Mouse (Mus musculus): ENCODE results near the gene Relt. TPM values are rescaled to one million over a fixed set of nuclear protein-coding genes. Genes with fewer than 3 reads are reported as not detected.

The Relt gene
- 24.8 and 29.2 TPM in 2 replicates for polyA plus RNA-seq (2012; rRNA removed)

- Histone ChIP-seq H3K27ac (ENCODE audit: insufficient read depth, low read length) (no peak within 1 kb of the TSS), H3K27me3 (ENCODE audit: control insufficient read depth, insufficient read depth, low read length) (no peaks in the 10 kb centered on the region)
These were observed at the start of gene Relt for GRCm38 (mm10) chr7:100862828-100863638. Relt (minus strand) TSS chr7:100863446.

GRCm38 (mm10) chr7:100911791-100912190 is 48.5 kb upstream of the Relt start:
- 36% methylated on average over 9 of the region's 9 CpGs for WGBS
- no peak for DNase-seq
- TF ChIP-seq CTCF (IDR thresholded peaks at IDR 0.05; ENCODE audit: borderline replicate concordance, insufficient read depth, low read depth, low read length) (no peak), POLR2A (IDR thresholded peaks at IDR 0.05; ENCODE audit: borderline replicate concordance, insufficient read depth, low read length) (no peak)
- Histone ChIP-seq H3K4me1 (ENCODE audit: control insufficient read depth, insufficient read depth, low read length) (no peaks in the 10 kb centered on the region), H3K27ac (ENCODE audit: insufficient read depth, low read length) (no peak overlapping the region), H3K4me3 (replicated peaks; ENCODE audit: insufficient read depth, low read depth, low read length) (no peak overlapping the region), H3K27me3 (ENCODE audit: control insufficient read depth, insufficient read depth, low read length) (no peaks in the 10 kb centered on the region)

More at GRCm38 (mm10) chr7:100862828-100863638, at the start of gene Relt:
- H3K4me1 ChIP-seq (ENCODE audit: control insufficient read depth, insufficient read depth, low read length): peaks cover 6% of the 10 kb centered on the region; the same call in 1 of the 2 replicates
- peak within 1 kb of the TSS; percentile 55 for H3K4me3 ChIP-seq (replicated peaks; ENCODE audit: insufficient read depth, low read depth, low read length)
- peak; percentile 79 for TF ChIP-seq CTCF (IDR thresholded peaks at IDR 0.05; ENCODE audit: borderline replicate concordance, insufficient read depth, low read depth, low read length)
- TF ChIP-seq POLR2A (IDR thresholded peaks at IDR 0.05; ENCODE audit: borderline replicate concordance, insufficient read depth, low read length): peak; percentile 62; the same call in 1 of the 2 replicates
- under 1% methylated on average over 91 of the region's 91 CpGs for WGBS
- peak; percentile 92 to 95 for DNase-seq

- Histone ChIP-seq H3K4me3 (replicated peaks; ENCODE audit: insufficient read depth, low read depth, low read length) (no peak overlapping the region), H3K27ac (ENCODE audit: insufficient read depth, low read length) (no peak overlapping the region), H3K27me3 (ENCODE audit: control insufficient read depth, insufficient read depth, low read length) (no peaks in the 10 kb centered on the region), H3K4me1 (ENCODE audit: control insufficient read depth, insufficient read depth, low read length) (no peaks in the 10 kb centered on the region)
- no peak for TF ChIP-seq CTCF (IDR thresholded peaks at IDR 0.05; ENCODE audit: borderline replicate concordance, insufficient read depth, low read depth, low read length)
- no peak for TF ChIP-seq POLR2A (IDR thresholded peaks at IDR 0.05; ENCODE audit: borderline replicate concordance, insufficient read depth, low read length)
- 63% methylated on average over 2 of the region's 2 CpGs for WGBS
- DNase-seq: no peak
These were observed 48.1 kb upstream of the Relt start for GRCm38 (mm10) chr7:100911246-100911770.

GRCm38 (mm10) chr7:100908567-100908966 is 45.3 kb upstream of the Relt start:
- no peak for TF ChIP-seq CTCF (IDR thresholded peaks at IDR 0.05; ENCODE audit: borderline replicate concordance, insufficient read depth, low read depth, low read length)
- H3K27ac ChIP-seq (ENCODE audit: insufficient read depth, low read length): no peak overlapping the region

GRCm38 (mm10) chr7:100908061-100908460 is 44.8 kb upstream of the Relt start:
- no peak for DNase-seq
- H3K4me3 ChIP-seq (replicated peaks; ENCODE audit: insufficient read depth, low read depth, low read length): no peak overlapping the region
- H3K27ac ChIP-seq (ENCODE audit: insufficient read depth, low read length): no peak overlapping the region
- 73% methylated on average over 8 of the region's 8 CpGs for WGBS
- H3K27me3 ChIP-seq (ENCODE audit: control insufficient read depth, insufficient read depth, low read length): no peaks in the 10 kb centered on the region
- H3K4me1 ChIP-seq (ENCODE audit: control insufficient read depth, insufficient read depth, low read length): no peaks in the 10 kb centered on the region
- TF ChIP-seq POLR2A (IDR thresholded peaks at IDR 0.05; ENCODE audit: borderline replicate concordance, insufficient read depth, low read length): no peak
- no peak for TF ChIP-seq CTCF (IDR thresholded peaks at IDR 0.05; ENCODE audit: borderline replicate concordance, insufficient read depth, low read depth, low read length)

More at GRCm38 (mm10) chr7:100908567-100908966, 45.3 kb upstream of the Relt start:
- Histone ChIP-seq H3K4me1 (ENCODE audit: control insufficient read depth, insufficient read depth, low read length) (no peaks in the 10 kb centered on the region), H3K4me3 (replicated peaks; ENCODE audit: insufficient read depth, low read depth, low read length) (no peak overlapping the region), H3K27me3 (ENCODE audit: control insufficient read depth, insufficient read depth, low read length) (no peaks in the 10 kb centered on the region)
- WGBS: 70% methylated on average over 8 of the region's 8 CpGs
- no peak for DNase-seq

- Histone ChIP-seq H3K27me3 (ENCODE audit: control insufficient read depth, insufficient read depth, low read length) (no peaks in the 10 kb centered on the region), H3K4me3 (replicated peaks; ENCODE audit: insufficient read depth, low read depth, low read length) (no peak overlapping the region), H3K27ac (ENCODE audit: insufficient read depth, low read length) (no peak overlapping the region), H3K4me1 (ENCODE audit: control insufficient read depth, insufficient read depth, low read length) (no peaks in the 10 kb centered on the region)
- TF ChIP-seq CTCF (IDR thresholded peaks at IDR 0.05; ENCODE audit: borderline replicate concordance, insufficient read depth, low read depth, low read length): peak; percentile 97
- no peak for TF ChIP-seq POLR2A (IDR thresholded peaks at IDR 0.05; ENCODE audit: borderline replicate concordance, insufficient read depth, low read length)
- peak; percentile 60 to 79 for DNase-seq
- WGBS: 0% methylated on average over 1 of the region's 1 CpGs
These were observed 44.0 kb upstream of the Relt start for GRCm38 (mm10) chr7:100907231-100907630.

- Histone ChIP-seq H3K27me3 (ENCODE audit: control insufficient read depth, insufficient read depth, low read length) (no peaks in the 10 kb centered on the region), H3K4me1 (ENCODE audit: control insufficient read depth, insufficient read depth, low read length) (no peaks in the 10 kb centered on the region), H3K4me3 (replicated peaks; ENCODE audit: insufficient read depth, low read depth, low read length) (no peak overlapping the region), H3K27ac (ENCODE audit: insufficient read depth, low read length) (no peak overlapping the region)
- DNase-seq: no peak
- TF ChIP-seq POLR2A (IDR thresholded peaks at IDR 0.05; ENCODE audit: borderline replicate concordance, insufficient read depth, low read length) (no peak), CTCF (IDR thresholded peaks at IDR 0.05; ENCODE audit: borderline replicate concordance, insufficient read depth, low read depth, low read length) (no peak)
- WGBS: 49% methylated on average over 10 of the region's 10 CpGs
These were observed 43.0 kb upstream of the Relt start for GRCm38 (mm10) chr7:100906029-100906789.
